Mouse (Mus musculus) cerebellum, postnatal 36 days (tissue): Measurements from ENCODE around the gene Gtpbp1.
A peak's percentile ranks its signal among the peaks of the same experiment; 100 is the strongest.

Experiments used
- DNase-seq, 2 experiments: peaks; one replicate each; pipeline ENCODE4 v3.0.0; 2021 to 2022; ENCODE audit warnings: mixed read lengths in 2 of 2

Gene Gtpbp1

DNA sequence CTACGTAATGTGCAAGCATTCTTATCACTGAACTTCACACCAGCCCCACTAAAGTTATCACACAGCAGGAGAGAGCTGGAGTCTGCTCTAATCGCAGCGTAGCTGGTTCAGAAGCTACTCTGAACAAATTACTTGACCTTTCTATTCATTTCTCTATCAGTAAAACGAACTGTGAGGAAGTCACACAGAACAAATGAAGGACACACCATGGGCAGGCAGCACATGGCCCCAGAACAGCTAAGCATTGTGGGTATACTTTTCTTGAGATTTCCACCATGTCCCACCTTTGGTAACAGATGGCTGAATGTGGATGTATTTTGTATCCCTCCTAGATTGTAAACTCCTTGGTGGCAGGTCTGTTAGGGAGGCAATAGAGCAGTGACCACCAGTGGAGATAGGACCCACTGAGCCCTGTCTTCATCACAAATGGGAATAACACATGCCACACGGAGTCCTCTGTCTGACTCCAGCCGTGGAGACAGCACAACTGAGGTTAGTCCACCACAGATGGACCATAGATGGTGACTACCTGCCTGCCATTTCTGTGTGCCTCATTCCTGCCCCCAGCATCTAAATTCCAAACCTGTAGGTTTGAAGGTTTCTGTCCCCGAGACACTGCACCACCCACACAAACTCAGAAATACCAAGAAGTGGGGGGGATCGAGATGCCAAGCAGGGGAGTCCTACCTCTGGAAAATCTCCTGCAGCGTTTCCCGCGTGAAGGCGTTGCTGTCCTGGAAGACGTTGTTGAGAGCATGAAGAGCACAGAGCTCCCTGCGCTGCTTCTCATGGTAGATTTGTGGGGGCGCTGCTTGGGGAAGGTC is 4.4 kb upstream of the Gtpbp1 start:
- DNase-seq = no peak

DNA sequence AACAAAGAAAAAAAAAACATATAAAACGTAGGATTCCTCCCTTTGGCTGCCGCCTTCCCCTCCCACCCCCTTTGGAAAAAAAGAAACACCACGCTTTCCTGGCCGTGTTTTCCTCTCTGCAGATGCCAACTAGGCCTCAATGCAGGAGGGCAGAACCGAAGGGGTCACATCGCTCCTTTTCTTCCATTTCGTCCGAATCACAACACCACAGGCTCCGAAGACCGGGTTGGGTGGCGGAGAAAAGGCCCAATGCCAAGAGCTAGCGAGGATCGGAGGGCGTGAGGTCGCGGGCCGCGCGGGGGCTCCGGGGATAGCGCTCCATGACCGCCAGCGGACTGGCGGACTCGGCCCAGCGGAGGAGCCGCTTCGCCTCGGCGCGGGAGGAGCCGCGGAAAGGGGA is 3.5 kb upstream of the Gtpbp1 start:
- no peak for DNase-seq

DNA sequence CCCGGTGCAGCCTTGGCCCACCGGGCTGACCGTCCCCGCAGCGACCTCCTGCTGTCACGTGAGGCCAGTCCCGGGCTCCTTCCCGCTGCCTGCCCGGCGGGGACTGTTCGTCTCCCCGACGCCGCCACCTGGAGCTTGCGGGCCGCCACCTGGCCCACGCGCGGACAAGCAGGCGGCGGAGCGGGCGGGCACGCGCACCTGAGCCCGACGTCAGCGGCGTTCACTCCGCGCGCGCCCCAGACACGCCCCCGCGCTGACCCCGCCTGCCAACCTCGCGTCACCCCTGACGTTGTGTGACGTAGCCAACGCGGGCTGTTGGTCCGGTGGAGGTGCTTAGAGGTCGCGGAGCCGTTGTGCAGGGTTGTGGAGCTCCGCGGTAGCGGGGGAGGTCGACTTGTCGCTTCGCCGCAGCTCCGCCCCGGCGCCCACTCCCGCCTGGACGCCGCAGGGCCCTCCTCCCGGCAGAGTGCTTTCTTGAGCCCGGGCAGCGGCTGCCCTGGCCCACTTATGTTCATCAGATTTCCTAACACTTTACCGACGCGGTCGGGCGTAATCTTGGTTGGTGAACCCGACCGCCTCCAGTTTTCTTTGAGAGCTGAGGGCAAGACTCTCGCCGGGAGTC is 2.9 kb upstream of the Gtpbp1 start, which contains the start of gene Josd1:
Gene Josd1, minus strand, starts transcription at position 274 of the 622 bp plus-strand sequence.
- peak; percentile 98 for DNase-seq

DNA sequence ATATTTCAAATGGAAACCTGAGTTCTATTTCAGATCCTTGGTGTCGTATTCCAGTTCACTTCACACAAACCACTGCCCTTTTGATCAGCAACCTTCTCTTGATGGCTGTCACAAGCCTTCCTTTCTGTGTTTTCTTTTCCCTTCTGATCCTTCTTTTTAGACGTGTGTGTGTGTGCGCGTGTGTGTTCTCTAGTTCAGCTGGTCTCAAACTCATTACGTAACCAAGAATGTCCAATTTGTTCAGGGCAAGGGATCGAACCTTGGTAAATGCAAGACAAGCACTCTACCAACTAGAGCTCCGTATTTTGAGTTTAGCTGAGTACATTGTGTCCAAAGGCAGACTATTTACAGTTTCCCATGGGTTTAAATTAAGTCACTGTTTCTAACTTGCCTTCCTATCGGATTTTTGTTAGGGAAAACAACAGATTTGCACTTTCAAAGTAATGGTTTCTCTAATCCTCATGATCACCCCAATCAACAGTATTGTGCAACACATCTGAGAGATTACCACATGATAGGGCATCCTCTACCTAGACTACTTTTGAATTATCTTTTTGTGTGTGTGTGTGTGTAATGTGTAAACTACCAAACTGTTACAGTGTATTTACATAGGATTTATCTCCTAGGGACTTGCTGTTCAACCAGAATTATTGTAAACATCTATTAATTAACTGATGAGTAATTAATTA is 2.2 kb upstream of the Gtpbp1 start:
- no peak for DNase-seq

DNA sequence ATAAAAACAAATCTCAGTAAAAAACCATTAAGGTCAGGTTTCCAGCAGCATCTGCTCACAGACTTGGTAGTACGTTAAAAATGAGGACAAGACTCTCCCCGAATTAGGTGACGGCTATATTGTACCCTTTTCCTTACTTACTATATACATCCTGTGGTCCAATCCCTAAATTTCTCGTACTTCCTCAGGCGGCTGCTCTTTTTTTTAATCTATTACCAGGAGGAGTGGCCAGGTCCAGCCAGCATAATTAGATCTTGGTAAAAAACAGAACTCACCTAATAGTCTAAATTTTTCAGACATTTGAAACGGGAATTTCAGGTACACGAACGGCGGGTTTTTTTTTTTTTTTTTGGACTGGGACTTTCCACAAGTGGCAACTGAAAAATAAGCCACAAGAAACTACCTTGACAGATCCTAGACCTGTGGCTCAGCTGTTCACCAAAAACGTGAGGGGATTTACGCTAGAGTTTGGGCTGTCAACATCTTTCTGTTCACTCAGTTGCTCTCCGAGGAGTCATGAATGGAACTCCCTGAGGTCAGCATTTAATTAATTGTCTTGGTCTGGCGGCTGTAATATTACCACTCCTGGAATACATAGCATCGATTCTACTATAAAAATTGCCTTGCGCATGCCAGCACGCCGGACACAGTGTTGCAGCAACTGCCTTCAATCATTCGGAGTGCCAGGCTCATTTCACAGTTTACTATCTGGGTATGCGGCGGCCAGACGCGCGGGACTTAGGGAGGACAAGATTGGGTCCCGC is 801 bp upstream of the Gtpbp1 start:
- DNase-seq = no peak

DNA sequence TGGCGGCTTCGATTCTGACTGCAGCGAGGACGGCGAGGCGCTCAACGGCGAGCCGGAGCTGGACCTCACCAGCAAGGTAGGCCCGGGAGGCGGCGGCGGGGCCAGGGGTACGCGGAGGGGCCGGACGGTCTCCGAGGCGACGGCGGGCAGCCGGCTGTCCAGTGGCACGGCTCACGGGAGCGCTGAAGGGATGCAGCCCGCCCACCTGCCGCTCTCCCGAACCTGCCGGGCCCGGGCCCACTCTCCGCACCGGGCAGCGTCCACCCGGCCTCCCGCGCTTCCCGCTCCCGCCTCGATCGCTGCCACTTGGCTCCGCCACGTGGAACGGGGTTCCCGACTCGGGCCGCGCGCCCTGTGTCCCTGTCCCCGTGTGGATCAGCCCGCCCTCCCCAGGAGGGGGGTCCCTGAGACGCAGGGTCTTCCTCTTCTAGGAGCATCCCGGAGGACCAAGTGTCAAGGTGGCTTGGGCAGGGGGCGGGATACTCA is 421 bp downstream of the Gtpbp1 start:
- no peak for DNase-seq

DNA sequence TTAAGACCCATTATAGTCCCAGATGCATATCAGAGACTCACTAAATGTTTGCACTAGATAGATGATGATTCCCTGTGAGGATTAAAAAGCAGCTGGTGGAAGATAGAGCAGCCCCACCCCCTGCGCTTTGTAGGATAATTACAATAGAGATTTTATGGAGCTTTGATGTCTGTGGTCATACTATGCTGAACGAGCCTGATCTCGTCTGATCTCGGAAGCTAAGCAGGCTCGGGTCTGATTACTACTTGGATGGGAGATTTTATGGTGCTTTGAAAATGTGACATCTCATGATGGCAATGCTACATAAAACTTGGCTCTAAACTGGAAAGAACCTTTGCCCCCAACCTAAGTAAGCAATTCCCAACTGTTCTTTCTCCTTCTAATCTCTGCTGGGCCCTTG is 1.7 kb downstream of the Gtpbp1 start:
- DNase-seq = no peak

DNA sequence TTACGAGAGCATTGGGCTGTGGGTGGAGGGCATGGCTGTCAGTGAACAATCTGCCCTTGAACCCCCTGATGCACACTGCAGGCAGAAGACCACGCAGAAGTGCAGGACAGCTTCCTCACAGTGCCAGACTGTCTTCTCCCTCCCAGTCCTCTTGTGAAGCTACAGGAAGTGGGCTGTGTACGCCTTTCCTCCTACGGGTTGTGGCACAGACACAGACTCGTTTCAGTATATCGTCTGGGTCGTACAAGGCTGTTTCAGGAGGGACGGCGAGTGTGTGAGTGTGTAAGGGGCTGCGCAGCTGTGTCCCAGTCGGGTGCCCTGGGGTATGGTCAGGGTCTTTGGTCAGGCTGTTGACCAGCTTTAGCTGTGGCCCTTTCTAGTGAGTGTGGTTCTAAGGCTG is 3.1 kb downstream of the Gtpbp1 start:
- no peak for DNase-seq

DNA sequence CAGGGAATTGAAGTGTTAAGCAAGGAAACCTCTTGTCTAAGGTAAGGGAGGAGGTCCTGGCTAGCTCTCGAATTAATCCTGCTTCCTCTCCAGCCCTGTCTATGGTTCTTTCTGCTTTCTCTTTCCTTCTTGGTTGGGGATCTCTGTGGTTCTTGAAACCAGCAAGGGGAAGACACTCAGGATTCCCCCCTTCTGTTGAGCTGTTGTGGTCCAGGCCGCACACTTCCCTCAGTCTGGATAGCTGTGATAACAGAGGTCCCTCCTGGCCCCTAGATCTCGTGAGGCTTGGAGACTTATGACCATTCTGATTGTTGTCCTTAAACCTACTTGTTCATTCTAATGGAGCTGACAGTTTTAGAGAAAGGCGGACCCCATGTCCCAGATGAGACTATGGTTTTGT is 3.9 kb downstream of the Gtpbp1 start:
- DNase-seq = no peak

DNA sequence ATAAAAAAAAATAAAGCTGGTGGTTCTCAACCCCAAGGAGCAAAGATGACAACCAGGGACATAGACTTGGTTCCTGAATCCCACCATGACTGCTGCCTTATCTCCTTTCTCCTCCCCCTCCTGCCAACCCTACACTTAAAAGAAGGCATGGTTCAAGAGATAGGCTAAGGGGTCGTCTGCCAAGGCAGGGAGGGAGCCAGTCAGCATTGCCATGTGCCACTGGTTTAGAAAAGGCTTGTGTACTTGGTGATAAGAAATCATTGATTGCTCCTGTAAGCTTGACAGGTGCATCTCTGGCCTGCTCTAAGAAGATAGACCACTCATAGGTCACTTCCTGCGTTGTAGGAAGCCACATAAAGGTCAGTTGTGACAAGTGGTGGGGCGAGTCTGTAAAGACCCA is 4.9 kb downstream of the Gtpbp1 start:
- DNase-seq = no peak

DNA sequence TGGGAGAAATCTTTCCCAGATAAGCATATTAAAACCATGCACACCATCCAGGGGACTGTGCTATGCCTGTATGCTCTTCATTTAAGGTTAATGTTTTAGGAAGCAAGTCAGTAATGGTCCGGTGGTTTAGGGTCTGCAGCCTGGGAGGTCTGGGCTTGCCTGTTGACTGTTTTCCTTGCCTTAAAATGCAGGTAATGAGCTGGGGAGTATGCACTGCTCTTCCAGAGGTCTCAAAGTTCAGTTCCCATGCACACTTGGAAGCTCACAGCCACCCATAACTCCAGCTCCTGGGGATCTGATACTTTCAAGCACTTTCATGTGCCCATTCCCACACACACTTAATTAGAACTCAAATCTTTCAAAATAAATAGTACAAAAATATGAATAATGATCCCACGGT is 5.9 kb downstream of the Gtpbp1 start:
- no peak for DNase-seq

DNA sequence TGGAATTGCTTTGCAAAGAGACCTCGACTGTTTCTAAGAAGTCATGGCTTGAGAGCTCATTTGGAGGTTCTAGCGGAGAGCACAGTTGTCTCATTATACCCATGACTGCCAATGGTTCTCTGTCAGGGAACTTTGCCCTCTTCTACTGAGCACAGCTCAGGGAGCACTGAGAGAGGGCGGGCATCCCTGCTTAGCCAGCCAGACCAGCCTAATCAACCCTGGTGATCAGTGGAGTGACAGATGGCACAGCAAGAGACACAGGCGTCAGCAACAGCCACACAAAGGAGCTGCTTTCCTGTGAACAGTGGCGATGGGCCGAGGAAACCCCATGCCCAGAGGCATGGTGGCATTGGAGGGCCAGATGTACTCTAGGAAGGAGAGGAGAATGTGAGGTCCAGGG is 6.4 kb downstream of the Gtpbp1 start:
- DNase-seq = peak; percentile 44 to 56

DNA sequence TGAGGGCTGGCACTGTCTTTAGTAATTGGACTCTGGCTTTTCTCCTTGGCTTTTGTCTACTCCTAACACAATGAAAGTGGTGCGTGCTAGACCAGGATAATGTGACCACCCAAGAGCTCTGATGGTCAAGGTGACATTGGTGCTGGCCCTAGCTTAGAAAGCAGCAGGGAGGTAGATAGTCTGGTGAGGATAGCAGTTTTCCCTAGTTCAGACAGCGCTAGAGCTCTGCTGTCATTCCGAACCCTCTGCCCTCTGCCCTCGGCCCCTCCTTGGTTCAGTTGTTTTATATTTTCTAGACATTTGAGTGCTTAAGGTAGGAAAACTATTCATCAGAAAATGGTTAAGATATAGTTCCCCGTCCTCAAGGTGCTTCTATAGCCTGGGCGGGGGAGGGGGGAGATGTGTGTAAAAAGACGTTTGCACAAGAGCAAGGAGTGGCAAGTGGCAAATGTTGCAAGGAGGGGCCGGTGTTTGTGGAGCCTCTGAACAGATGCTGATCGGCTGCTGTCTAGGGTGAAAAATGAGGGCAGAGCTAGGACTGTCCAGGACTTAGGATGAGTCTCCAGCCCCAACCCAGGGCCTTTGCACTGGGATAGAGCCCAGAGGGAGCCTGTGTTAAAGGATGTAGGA is 7.0 kb downstream of the Gtpbp1 start:
- no peak for DNase-seq

DNA sequence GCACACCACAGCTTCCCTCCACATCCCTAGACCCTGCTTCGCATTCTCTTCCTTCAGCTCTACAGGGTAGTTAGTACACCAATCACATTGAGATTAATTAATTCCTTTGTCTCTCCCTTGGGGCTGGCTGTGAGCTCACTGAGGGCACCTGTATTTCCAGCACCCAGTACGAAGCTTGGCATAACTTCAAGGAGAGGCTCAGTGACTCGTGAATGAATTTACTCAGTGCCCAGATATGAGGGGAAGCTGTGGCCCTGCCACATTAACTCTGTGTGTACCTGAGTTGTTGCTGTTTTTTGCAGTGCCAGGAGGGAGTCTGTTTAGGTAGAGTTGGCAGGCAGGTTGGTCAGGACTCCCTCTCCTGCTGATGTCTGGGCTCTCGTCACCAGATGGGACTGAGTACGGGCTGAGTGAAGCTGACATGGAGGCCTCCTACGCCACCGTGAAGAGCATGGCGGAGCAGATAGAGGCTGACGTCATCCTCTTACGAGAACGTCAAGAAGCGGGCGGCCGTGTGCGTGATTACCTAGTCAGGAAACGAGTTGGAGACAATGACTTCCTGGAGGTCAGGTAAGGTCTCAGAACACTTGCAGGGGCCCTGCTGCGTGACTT is 16.1 kb downstream of the Gtpbp1 start:
- no peak for DNase-seq

DNA sequence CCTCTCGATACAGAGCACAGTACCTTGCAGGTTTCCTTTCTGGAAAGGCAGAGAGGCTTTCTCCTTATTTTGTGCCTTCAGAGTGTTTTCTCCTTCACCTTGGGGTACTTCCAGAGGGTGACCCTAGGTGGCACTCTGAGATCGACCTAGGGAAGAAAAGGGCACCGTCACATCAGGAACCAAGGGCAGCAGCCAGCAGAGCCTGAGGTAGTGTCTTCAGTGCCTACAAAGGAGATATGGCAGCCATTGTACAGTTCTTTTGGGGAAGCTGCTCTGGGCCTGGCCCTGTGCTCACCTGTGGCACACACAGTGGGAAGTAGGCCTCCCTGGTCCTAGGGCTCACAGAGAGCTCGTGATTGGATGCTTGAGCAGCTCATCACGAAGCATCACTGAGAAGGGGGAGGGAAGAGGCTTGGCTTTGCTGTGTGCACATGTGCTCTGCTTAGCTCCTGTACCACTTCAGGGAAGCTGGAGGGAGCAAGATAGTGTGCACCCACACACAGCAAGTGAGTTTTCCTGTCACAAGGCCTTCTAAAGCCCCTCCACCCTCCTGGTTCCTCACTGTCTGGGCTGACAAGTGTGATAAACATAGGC is 17.7 kb downstream of the Gtpbp1 start:
- no peak for DNase-seq

DNA sequence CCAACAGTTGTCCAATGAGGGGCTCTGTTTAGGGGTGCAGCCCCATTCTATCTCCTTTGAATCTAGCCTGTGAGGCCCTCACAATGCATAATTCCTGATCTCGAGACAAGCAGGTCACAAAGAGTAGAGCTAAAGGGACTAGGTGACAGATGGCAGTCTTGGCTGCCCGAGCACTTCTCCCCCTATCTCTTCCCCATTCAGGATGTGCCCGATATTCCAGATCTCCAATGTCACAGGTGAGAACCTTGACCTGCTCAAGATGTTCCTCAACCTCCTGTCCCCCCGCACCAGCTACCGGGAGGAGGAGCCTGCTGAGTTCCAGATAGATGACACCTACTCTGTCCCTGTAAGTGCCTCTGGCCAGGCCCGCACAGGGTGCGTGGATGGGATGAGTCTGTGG is 25.0 kb downstream of the Gtpbp1 start:
- peak; percentile 47 to 57 for DNase-seq

DNA sequence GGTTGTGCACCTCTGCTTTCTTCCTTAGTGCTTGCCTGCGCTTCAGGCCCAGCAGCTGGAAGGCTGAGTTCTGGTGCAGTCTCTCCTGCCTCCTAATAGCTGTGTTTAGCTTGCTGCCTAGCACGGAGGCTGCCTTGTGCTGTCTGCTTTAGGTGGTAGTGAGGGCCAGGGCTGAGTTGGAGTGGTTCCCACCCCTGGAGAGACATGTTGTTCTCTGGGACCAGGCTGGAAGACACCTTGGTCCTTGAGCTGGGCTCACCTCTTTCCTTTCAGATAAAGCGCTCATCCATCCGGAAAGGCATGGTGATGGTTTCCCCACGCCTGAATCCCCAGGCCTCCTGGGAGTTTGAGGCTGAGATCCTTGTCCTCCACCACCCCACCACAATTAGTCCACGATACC is 26.1 kb downstream of the Gtpbp1 start:
- peak; percentile 65 to 68 for DNase-seq

DNA sequence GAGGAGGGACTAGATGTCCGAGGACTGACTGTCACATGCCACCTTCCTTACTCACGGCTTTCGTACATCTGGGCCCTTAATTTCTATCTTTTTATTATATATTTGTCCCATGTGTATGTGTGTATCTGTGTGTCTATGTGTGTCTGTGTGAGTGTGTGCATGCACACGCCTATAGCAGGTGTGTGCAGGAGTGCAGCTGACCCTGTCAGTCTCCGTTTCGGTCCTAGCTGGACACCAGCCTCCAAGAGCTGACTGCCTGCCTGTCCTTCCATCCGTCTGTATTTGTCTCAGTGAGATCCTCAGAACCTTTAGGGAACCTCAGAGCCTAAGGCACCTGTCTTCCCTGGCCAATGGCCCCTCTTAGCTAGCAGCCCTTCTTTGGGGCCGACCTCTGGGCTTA is 29.6 kb downstream of the Gtpbp1 start:
- DNase-seq = no peak

DNA sequence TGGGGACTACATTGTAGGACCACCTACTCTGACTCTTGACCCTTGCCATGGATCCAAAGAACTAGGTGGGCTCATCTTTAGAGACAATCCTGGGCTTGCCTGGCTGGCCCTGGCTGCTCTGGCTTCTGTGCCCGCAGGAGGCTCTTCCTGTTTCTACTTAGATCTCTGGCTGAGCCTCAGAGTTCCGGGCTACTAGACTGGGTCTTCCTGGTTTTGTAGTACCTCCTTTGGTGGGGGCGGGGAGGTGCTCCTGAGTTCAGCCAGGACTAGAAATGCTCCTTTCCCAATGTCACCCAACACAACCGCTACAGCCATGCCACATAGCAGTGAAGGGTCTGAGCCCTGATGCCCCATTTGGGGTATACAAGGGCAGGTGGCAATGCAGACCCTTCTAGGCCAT is 30.2 kb downstream of the Gtpbp1 start:
- DNase-seq = no peak

DNA sequence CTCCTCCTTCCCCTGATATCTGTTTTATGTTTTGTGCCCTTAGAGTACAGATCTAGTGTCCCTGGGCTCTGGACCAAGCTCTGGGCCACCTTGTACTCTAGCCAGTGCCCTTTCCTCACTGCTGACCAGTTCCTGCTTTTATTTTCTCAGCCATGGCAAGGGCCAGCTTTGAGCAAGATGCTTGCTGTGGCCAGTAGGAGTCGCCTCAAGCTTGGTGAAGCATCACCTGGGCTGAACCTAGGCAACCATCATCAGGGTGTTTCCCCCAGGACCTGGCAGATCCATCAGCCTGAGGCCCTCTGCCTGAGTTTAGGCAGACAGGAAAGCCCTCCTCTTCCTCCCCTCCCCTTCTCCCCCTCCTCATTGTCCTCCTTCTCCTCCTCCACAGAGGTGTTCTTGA is 32.8 kb downstream of the Gtpbp1 start:
- DNase-seq = peak; percentile 49 to 52

DNA sequence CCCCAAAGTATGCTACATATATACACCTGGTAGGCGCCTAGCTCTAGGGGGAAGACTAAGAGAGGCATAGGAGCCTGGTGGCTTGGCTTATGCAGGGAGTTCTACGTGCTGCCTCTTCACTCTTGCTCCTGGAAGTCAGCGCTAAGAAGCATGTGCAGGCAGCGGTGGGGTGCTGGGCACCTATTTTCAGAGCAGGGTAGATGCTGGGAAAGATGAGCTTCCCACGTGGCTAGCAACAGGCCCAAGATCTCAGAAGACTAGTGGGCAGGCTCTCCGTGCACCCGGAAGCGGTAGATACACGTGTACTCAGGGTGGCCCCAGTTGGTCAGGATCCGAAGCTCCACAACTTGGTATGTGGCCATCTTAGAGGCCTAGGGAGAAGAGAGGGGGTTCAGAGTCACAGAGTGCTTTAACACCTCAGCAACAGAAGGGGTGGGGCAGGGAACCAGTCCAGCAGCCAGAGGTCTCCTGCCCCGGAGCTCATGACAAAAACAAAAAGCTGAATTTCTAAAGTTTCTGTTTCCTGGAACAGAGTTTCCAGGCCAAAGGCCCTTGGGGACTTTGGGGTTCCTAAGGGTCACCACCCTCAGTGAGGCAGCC is 34.6 kb downstream of the Gtpbp1 start:
- no peak for DNase-seq
